Mouse (Mus musculus) myocyte (in vitro differentiated cells): Measurements from ENCODE around the gene P2rx1.

Source experiments
- MAX ChIP-seq: IDR thresholded peaks from one replicate; pipeline ENCODE4 v1.6.1; 2011; ENCODE audit warnings: low read depth, mild to moderate bottlenecking, control low read depth
- MYOD1 ChIP-seq, 3 experiments: IDR thresholded peaks; one replicate each; pipeline ENCODE4 v1.6.1; 2011; ENCODE audit warnings: control low read depth in 2 of 3, low read depth in 2 of 3, mild to moderate bottlenecking in 2 of 3, moderate library complexity in 1 of 3; ENCODE audit not compliant: insufficient read length in 2 of 3, control insufficient read depth in 1 of 3
- MYOG ChIP-seq, 3 experiments: IDR thresholded peaks; one replicate each; pipeline ENCODE4 v1.6.1; 2011; ENCODE audit warnings: control low read depth in 2 of 3, low read depth in 2 of 3, mild to moderate bottlenecking in 2 of 3; ENCODE audit not compliant: insufficient read length in 2 of 3, control insufficient read depth in 1 of 3, insufficient read depth in 1 of 3
- TCF12 ChIP-seq: IDR thresholded peaks from one replicate; pipeline ENCODE4 v1.6.1; 2011; ENCODE audit warnings: mild to moderate bottlenecking, control low read depth; ENCODE audit not compliant: poor library complexity, insufficient read depth, severe bottlenecking
- USF1 ChIP-seq: IDR thresholded peaks from one replicate; pipeline ENCODE4 v1.6.1; 2011; ENCODE audit warnings: low read depth, mild to moderate bottlenecking, control low read depth, moderate library complexity

GRCm38 (mm10) chr11:73013981-73014380 is 15.1 kb downstream of the P2rx1 start:
- TF ChIP-seq MYOD1 (IDR thresholded peaks at IDR 0.05; ENCODE audit: control insufficient read depth in 1 of 3, insufficient read length in 2 of 3, low read depth in 2 of 3) (no peak), USF1 (no peak), MYOG (IDR thresholded peaks at IDR 0.05; ENCODE audit: control insufficient read depth in 1 of 3, insufficient read depth in 1 of 3, insufficient read length in 2 of 3, low read depth in 2 of 3) (no peak), TCF12 (no peak), MAX (no peak)
